Mouse (Mus musculus) layer of hippocampus, adult 2 months (tissue): ENCODE results near the gene Ofcc1. TPM values are rescaled to one million over a fixed set of nuclear protein-coding genes. Genes with fewer than 3 reads are reported as not detected.

ENCODE experiments used
- DNase-seq, 2 experiments: peaks; one replicate each; pipeline ENCODE4 v3.0.0; 2022; ENCODE audit warnings: low spot score in 2 of 2
- H3K27ac ChIP-seq: fragments of 200-600 bp; 2 replicates; pipeline ENCODE4 v1.8.1; 2022
- H3K4me3 ChIP-seq: fragments of 200-600 bp; 2 replicates; pipeline ENCODE4 v1.8.1; 2022; ENCODE audit warnings: mild to moderate bottlenecking
- CTCF ChIP-seq: fragments of 200-600 bp; conservative IDR thresholded peaks from 2 replicates; pipeline ENCODE4 v1.8.1; 2022; ENCODE audit warnings: antibody characterized with exemption, mild to moderate bottlenecking, moderate library complexity
- long read RNA-seq, 2 experiments: library from polyadenylated mRNA; stranded (forward); transcript quantifications; one replicate each; pipeline ENCODE4 v2.0.0; 2021; ENCODE audit warnings: borderline mapping rate in 2 of 2
- total RNA-seq, 2 experiments: library from RNA; stranded (reverse); gene quantifications; 2 replicates each; pipeline ENCODE4 v1.2.3; 2021

The Ofcc1 gene
- total RNA-seq, result not detected
- long read RNA-seq, experiment 1, result 0 reads
- long read RNA-seq, experiment 2, result 0 reads

GRCm38 (mm10) chr13:40361288-40361687 is at the start of gene Ofcc1:
Ofcc1 (minus strand) TSS chr13:40361450.
- Histone ChIP-seq H3K4me3 (no peak within 1 kb of the TSS), H3K27ac (no peak within 1 kb of the TSS)
- no peak for TF ChIP-seq CTCF
- DNase-seq, result no peak

GRCm38 (mm10) chr13:40390120-40390519 is 28.9 kb upstream of the Ofcc1 start:
- DNase-seq, result no peak

DNA sequence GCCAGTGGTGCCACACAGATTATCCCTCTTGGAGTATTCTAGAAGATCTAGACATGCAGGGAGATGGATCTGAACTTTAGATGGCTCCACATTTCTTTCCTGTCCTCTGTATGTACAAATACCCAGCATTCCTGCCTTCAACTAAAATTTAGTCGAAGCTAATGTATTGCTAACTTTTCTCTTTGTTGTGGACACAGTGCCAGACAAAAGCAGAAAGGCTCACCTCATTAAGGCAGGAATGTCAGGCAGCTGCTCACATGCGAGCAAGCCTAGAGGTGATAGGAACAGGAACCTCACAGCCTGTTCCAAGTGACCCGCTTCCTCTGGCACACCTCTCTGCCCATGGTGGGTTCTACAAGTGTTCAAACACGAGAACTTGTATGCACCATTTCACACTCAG is 26.2 kb upstream of the Ofcc1 start:
- no peak for DNase-seq
- Histone ChIP-seq H3K27ac (no peak overlapping the region), H3K4me3 (no peak overlapping the region)
- no peak for TF ChIP-seq CTCF

More at GRCm38 (mm10) chr13:40390120-40390519, 28.9 kb upstream of the Ofcc1 start:
- no peak for TF ChIP-seq CTCF
- Histone ChIP-seq H3K27ac (no peak overlapping the region), H3K4me3 (no peak overlapping the region)

GRCm38 (mm10) chr13:40384962-40385361 is 23.7 kb upstream of the Ofcc1 start:
- H3K4me3 ChIP-seq, result no peak overlapping the region
- no peak for TF ChIP-seq CTCF

DNA sequence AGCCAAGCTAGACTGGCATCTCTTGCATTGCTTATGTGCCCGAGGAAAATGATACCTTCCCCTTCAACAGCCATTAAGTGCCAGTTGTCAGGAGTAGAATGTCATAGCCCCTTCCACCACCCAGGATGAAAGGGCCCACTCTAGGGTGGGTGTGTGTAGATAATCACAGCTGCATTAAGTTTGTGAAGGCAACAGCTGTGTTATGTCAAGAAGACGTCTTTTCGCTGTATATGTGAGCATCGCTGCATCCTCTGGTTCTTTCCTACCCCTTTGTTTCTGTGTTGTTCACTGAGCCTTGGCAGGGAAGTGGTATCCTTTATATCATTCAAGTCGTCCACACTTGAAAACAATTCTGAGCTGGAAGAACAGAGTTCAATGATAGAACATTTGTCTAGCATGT is 15.5 kb upstream of the Ofcc1 start:
- no peak overlapping the region for H3K4me3 ChIP-seq
- no peak for DNase-seq
- H3K27ac ChIP-seq, result no peak overlapping the region
- TF ChIP-seq CTCF, result no peak

More at GRCm38 (mm10) chr13:40384962-40385361, 23.7 kb upstream of the Ofcc1 start:
- DNase-seq, result no peak
- no peak overlapping the region for H3K27ac ChIP-seq

DNA sequence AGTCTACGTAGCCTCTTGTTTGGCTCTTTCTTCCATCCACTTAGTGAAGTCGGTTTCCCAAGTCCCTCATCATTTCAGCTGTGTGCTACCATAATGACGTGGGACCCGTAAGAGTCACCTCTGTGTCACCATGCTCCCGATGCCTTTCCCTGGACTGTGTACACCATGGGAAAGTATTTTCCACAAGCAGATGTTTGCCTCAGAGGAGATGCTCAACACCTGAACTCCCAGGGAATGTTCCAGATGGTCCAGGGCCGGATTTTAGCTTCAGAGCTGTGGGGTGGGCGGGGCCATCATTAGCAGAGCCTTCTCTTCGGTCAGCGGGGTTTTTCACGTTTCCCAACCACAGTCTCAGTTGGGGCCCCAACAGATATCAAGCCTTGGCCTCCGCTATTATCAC is 5.5 kb upstream of the Ofcc1 start:
- H3K27ac ChIP-seq, result no peak overlapping the region
- DNase-seq, result no peak
- no peak for TF ChIP-seq CTCF
- no peak overlapping the region for H3K4me3 ChIP-seq

- TF ChIP-seq CTCF, result no peak
- no peak for DNase-seq
- no peak overlapping the region for H3K27ac ChIP-seq
- no peak overlapping the region for H3K4me3 ChIP-seq
Observed at GRCm38 (mm10) chr13:40364855-40365254, 3.6 kb upstream of the Ofcc1 start.

DNA sequence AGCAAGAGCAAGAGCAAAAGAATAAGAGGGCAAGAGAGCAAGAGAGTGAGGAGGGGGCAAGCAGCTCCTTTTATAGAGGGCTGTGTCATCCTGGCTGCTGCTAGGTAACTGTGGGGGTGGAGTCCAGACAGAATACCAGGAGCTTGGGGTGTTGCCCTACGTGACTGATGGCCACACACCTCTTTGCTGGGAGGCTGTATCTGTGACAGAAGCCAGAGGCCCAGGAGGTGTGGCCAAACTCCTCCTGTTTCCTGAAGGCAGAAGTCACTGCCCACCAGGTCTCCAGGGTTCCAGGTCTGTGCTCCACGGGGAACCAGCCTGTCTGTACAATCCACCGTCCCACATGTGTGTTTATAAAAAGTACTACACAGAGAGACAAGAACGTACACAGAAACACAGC is 558 bp downstream of the Ofcc1 start:
- no peak for DNase-seq
- no peak overlapping the region for H3K4me3 ChIP-seq
- no peak overlapping the region for H3K27ac ChIP-seq
- TF ChIP-seq CTCF, result no peak

DNA sequence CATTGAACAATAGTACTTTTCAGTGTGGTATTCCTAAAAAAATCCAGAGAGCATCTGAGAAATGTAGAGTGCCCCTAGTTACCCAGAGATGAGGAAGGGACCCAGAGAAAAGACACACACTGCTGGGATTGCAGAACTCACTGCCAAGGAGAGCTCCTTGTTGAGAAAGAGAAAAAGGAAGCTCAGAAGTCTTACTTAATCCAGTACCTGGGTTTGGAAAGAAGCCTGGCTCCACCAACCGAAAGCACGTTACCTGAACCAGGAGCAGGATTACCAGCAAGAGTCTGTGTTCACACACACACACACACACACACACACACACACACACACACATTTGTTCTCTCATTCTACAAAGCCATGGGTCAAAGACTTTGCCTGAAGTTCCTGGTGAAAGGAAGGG is 14.2 kb downstream of the Ofcc1 start:
- no peak overlapping the region for H3K27ac ChIP-seq
- DNase-seq, result no peak
- no peak overlapping the region for H3K4me3 ChIP-seq
- no peak for TF ChIP-seq CTCF

GRCm38 (mm10) chr13:40323301-40323700 is 37.9 kb downstream of the Ofcc1 start:
- Histone ChIP-seq H3K4me3 (no peak overlapping the region), H3K27ac (no peak overlapping the region)
- DNase-seq, result no peak
- TF ChIP-seq CTCF, result no peak

DNA sequence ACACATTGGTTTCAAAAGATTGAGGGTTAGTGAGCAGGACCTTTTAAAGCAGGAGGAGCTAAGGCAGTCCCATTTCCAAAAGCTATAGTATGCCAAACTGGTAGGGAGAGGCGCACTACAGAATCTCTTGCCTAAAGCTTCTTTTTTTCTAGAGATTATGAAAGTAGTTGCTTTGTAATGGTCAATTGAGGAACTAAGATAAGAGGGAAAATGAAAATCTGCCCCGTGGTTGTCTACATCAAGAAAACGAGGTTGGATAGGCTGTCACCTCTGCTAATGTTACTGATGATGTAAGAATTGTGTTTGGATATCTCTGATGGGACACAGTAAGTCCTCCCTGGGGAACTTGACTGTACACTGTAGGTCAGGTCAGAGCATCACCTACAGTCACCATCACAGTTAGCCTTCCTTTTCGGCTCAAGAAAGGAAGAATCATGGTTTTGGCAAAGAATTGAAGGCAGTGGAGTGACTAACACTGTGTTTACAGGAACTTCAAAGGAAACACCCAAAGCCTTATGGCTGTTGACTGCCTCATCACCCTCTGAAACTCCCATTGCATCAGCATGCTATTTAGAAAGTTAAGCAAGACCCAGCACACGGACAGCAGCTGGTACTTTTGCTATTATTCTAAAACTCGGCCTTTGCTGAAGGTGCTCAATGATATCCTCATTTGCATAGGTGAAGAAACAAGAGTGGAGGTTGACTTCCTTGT is 40.3 kb downstream of the Ofcc1 start:
- Histone ChIP-seq H3K27ac (no peak overlapping the region), H3K4me3 (no peak overlapping the region)
- TF ChIP-seq CTCF, result no peak
- no peak for DNase-seq

DNA sequence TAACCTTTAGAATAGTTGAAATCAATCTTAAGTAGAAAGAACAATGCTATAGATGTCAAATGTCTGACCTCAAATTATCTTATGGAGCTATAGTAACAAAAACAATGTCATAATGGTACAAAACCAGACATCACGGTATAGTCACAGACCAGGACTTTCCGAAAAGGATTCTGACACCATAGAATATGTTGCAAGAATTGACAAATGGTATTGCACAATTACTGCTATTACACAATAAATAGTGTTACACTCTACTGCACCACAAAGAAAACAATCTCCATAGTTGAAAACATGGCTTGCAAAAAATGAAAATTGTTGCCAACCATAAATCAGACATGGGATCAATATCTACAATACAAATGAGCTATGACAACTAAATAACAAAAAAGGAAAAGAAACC is 43.5 kb downstream of the Ofcc1 start:
- Histone ChIP-seq H3K27ac (no peak overlapping the region), H3K4me3 (no peak overlapping the region)
- no peak for DNase-seq
- TF ChIP-seq CTCF, result no peak

- H3K27ac ChIP-seq, result no peak overlapping the region
- no peak for TF ChIP-seq CTCF
- DNase-seq, result no peak
- H3K4me3 ChIP-seq, result no peak overlapping the region
Observed at GRCm38 (mm10) chr13:40315158-40315792, 46.0 kb downstream of the Ofcc1 start.

DNA sequence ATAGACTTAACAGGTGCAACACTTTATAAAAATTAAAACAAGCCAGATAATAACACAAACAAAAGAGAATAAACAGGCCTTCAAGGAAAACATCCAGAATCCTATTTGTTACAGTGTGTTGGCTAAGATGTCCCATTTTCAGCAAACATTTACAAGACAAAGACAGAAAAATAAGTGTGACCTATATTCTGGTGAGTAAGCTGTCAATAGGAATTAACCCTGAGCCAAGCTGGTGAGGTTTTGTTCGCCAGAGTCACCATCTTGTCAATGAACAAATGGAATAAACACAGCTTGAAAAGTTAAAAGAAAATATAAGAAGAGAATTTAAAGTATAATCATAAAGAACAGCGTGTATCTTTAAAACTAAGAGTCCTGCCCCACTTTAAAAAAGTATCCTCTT is 68.4 kb downstream of the Ofcc1 start:
- no peak for TF ChIP-seq CTCF
- Histone ChIP-seq H3K27ac (no peak overlapping the region), H3K4me3 (no peak overlapping the region)

More for the DNA sequence above, 68.4 kb downstream of the Ofcc1 start:
- DNase-seq, result no peak
